Mouse (Mus musculus) liver, postnatal 0 days (tissue): ENCODE data around the gene Scaf4.

Experiments used
- CTCF ChIP-seq: sonication (generic); IDR thresholded peaks from 2 replicates; pipeline ENCODE4 v1.5.1; 2016; ENCODE audit warnings: antibody characterized with exemption, low read depth
- EP300 ChIP-seq: IDR thresholded peaks from 2 replicates; pipeline ENCODE4 v1.6.1; 2016; ENCODE audit warnings: antibody characterized with exemption, low read depth, mild to moderate bottlenecking

DNA sequence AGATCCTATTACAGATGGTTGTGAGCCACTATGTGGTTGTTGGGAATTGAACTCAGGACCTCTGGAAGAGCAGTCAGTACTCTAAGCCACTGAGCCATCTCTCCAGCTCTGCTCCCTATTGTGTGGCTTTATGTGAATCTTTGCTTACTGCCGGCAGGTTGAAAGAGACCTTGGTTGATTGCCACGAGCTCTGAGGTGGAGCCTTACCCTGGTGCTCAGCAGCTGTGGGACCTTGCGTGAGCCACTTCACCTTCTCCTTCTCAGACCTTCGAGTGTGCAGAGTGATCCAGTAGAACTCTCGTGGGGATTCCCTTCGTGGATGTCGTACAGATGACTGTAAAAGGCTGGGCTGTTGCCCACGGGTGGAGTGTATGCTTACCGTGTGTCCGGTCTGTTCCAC is 17.4 kb upstream of the Scaf4 start:
- no peak for TF ChIP-seq CTCF
- no peak for TF ChIP-seq EP300
